Mouse (Mus musculus) kidney, postnatal 0 days (tissue): ENCODE measurements at regions not wholly inside any gene's neighbourhood (a gene's known extent, or its start where the extent isn't known, plus 50 kb on each side); places are given as distances from the start of the nearest gene placed in this dataset.

Experiments
- ATAC-seq: fragments of 200-750 bp; cut with Nextera tagmentation; replicated peaks from 2 replicates; pipeline ENCODE4 v1.8.0; 2017; ENCODE audit warnings: low read depth, moderate number of reproducible peaks, moderate TSS enrichment, moderate library complexity; ENCODE audit not compliant: low FRiP score
- DNase-seq: peaks from one replicate; pipeline ENCODE4 v3.0.0-alpha.2; 2016; ENCODE audit warnings: low spot score
- H3K27ac ChIP-seq: fragments of 300-500 bp; sonication (generic); 2 replicates; pipeline ENCODE4 v1.5.1; 2014; ENCODE audit warnings: mild to moderate bottlenecking
- H3K27me3 ChIP-seq: fragments of 300-500 bp; sonication (generic); 2 replicates; pipeline ENCODE4 v1.6.1; 2014; ENCODE audit warnings: low read length, mixed read lengths; ENCODE audit not compliant: insufficient read depth
- H3K36me3 ChIP-seq: fragments of 300-500 bp; sonication (generic); 2 replicates; pipeline ENCODE4 v1.6.1; 2014; ENCODE audit warnings: low read length, mixed read lengths; ENCODE audit not compliant: insufficient read depth
- H3K4me1 ChIP-seq: fragments of 300-500 bp; sonication (generic); replicated peaks from 2 replicates; pipeline ENCODE4 v1.6.1; 2014; ENCODE audit warnings: antibody characterized with exemption, low read length, mixed read lengths; ENCODE audit not compliant: insufficient read depth
- H3K4me2 ChIP-seq: fragments of 300-500 bp; sonication (generic); 2 replicates; pipeline ENCODE4 v1.6.1; 2014; ENCODE audit warnings: mild to moderate bottlenecking, low read length, moderate library complexity, mixed read lengths
- H3K4me3 ChIP-seq: fragments of 300-500 bp; sonication (generic); replicated peaks from 2 replicates; pipeline ENCODE4 v1.5.1; 2014; ENCODE audit warnings: low read depth, low read length
- H3K9ac ChIP-seq: fragments of 300-500 bp; sonication (generic); 2 replicates; pipeline ENCODE4 v1.6.1; 2014; ENCODE audit warnings: low read depth, low read length
- H3K9me3 ChIP-seq: fragments of 300-500 bp; sonication (generic); replicated peaks from 2 replicates; pipeline ENCODE4 v1.6.1; 2016; ENCODE audit warnings: low read length, inconsistent platforms, mixed read lengths
- CTCF ChIP-seq: IDR thresholded peaks from 2 replicates; pipeline ENCODE4 v1.5.1; 2016; ENCODE audit warnings: antibody characterized with exemption, low read depth, mild to moderate bottlenecking, moderate library complexity
- WGBS: fragments of 180-500 bp; shearing (Covaris S2); extraction: QIAGEN DNeasy Blood & Tissue Kit; methylation state at CpG from one replicate; pipeline ENCODE4 v1.1.7; 2014; 5-methylcytosine and 5-hydroxymethylcytosine counted together

DNA sequence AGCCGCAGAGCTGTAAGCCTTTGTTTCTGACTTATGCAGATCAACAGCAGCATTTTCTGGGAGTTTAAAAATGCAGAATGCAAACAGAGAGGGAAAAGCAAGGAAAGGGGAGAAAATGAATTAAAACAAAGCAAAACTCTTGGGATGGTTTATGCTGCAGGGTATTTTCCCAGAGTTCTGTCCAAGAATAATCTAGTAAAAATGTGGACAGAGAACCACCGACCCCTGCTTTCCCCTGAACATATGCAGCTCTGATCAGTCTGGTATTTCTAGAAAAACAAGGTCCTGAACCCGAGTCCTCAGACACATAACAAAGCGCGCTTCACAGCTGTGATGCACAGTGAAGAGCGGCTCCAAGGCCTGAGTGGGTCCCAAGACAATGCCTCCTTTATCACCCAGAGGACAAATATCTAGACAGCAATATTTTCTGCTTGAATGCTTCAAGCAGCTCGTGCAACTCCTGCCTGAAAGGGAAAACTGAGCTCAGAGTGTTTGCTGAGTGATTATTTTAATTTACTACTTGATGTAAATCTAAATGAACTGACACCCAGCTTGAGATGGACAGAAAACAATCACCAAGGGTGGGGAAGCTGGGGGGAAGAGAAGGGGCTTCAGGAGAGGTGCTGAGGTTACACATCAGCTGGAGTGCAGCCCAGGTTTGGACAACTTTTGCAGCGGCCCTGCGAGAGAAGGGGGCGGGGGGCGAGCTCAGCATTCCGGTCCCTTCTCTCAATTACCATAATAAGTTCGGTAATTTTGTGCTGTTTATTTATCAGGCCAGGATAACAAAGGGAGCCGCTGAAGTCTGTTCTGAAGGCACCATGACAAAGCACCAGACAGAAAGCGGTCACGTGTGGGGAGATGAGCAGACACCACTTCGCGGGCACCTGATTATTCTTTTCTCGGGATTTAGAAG, 853.6 kb downstream of the 5730522E02Rik start:
- H3K27me3 ChIP-seq = no peaks in the 10 kb centered on the region
- TF ChIP-seq CTCF = no peak
- peak overlapping the region; percentile 21 for H3K4me3 ChIP-seq
- no peaks in the 10 kb centered on the region for H3K9me3 ChIP-seq
- H3K4me2 ChIP-seq = peak overlapping the region; percentile 54
- H3K4me1 ChIP-seq = no peaks in the 10 kb centered on the region; the same call in 1 of the 2 replicates
- H3K27ac ChIP-seq = no peak overlapping the region
- peak; percentile 52 for DNase-seq
- WGBS = 10% methylated on average over 19 of the region's 19 CpGs
- no peak; the same call in 1 of the 2 replicates for ATAC-seq
- H3K9ac ChIP-seq = no peak overlapping the region
- H3K36me3 ChIP-seq = no peaks in the 10 kb centered on the region

DNA sequence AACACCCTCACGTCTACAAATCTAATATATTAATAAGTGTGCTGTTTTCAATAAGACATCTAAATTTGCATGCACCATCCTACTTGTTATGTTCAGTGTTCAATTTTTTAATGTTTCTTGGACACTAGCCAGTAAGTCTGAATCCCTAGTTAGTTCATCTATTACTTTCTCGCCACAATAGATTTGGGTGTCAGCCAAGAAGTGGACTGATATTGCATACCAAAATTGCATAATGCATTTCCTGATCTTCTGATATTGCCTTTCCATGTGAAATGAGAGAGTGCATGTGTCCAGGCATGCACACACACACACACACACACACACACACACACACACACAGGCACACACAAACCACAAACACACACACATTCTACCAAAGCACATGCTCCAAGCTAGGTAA, 874.9 kb downstream of the 5730522E02Rik start:
- no peak for DNase-seq
- no peak overlapping the region for H3K4me2 ChIP-seq
- ATAC-seq = no peak

DNA sequence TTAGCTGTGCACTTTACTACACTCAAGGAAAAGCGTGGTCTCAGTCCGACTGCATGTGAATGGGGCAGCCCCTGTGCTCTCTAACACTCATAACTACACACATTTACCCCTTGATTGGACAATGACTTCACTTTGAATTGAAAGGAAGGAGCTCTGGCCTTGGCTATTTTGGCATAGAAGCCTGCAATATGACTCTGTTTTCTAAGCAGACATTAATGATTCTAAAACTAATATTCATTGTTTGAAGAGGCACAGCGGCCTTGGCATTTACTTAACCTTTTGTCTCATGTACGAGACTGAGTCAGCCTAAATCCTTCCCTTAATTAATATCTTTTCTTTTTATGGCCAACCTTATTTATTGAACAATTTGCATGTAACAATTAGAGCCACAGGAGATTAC, 879.9 kb downstream of the 5730522E02Rik start:
- ATAC-seq (no peak), DNase-seq (no peak)
- no peak overlapping the region for H3K27ac ChIP-seq
- no peak overlapping the region for H3K4me3 ChIP-seq
- H3K4me1 ChIP-seq = no peaks in the 10 kb centered on the region
- no peak overlapping the region for H3K4me2 ChIP-seq
- no peak overlapping the region for H3K9ac ChIP-seq
- H3K36me3 ChIP-seq = no peaks in the 10 kb centered on the region
- 71% methylated on average over 4 of the region's 4 CpGs for WGBS
- TF ChIP-seq CTCF = no peak
- no peaks in the 10 kb centered on the region for H3K27me3 ChIP-seq
- no peaks in the 10 kb centered on the region for H3K9me3 ChIP-seq

More for the DNA sequence above, 874.9 kb downstream of the 5730522E02Rik start:
- Histone ChIP-seq H3K9ac (no peak overlapping the region), H3K36me3 (no peaks in the 10 kb centered on the region), H3K27me3 (no peaks in the 10 kb centered on the region), H3K4me1 (no peaks in the 10 kb centered on the region), H3K27ac (no peak overlapping the region), H3K4me3 (no peak overlapping the region), H3K9me3 (no peaks in the 10 kb centered on the region)
- TF ChIP-seq CTCF = no peak
- WGBS = 71% methylated on average over 2 of the region's 2 CpGs

DNA sequence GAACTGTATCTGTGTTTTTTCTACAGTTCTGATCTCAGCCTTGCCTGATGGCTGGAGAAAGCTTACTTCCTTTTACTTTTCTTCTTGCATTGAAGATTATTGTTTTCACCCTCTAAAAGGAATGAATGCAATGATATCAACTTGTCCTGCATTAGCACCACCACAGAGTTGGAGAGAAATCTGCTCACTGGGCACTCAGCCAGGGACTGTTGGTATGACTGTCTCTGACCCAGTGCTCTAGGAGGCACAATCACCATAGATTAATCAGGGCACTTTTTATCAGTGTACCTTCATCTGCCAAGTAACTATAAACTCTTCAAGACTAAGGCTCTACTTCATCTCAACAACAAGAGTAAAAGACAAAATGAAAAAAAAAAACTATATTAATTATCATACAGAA, 888.1 kb downstream of the 5730522E02Rik start:
- Histone ChIP-seq H3K4me3 (no peak overlapping the region), H3K4me1 (no peaks in the 10 kb centered on the region), H3K27ac (no peak overlapping the region), H3K4me2 (no peak overlapping the region), H3K9ac (no peak overlapping the region), H3K36me3 (no peaks in the 10 kb centered on the region), H3K27me3 (no peaks in the 10 kb centered on the region), H3K9me3 (no peaks in the 10 kb centered on the region)
- no peak for DNase-seq
- no peak for ATAC-seq
- no peak for TF ChIP-seq CTCF

DNA sequence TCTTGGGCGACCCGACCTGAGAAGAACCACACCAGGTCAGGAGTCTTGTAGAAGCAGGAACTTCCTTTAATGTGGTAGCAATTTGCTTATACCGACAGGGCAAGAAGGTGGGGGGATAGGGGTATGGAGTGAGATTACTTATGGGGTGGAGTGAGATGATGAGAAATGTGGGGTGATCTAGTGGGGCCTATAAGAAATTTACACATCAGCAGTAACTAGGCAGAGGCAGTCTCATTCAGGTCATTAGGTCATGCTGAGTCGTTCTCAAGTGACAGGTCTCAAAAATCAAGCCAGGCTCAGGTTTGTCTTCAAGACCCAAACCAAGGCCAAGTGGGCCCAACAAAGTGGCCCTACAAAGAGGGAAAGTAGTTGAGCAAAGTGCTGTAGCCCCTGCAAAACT, 889.1 kb downstream of the 5730522E02Rik start:
- ATAC-seq (no peak), DNase-seq (no peak)
- Histone ChIP-seq H3K27me3 (no peaks in the 10 kb centered on the region), H3K4me1 (no peaks in the 10 kb centered on the region), H3K36me3 (no peaks in the 10 kb centered on the region), H3K9me3 (no peaks in the 10 kb centered on the region), H3K4me3 (no peak overlapping the region), H3K9ac (no peak overlapping the region), H3K4me2 (no peak overlapping the region), H3K27ac (no peak overlapping the region)
- 88% methylated on average over 4 of the region's 4 CpGs for WGBS
- TF ChIP-seq CTCF = no peak

DNA sequence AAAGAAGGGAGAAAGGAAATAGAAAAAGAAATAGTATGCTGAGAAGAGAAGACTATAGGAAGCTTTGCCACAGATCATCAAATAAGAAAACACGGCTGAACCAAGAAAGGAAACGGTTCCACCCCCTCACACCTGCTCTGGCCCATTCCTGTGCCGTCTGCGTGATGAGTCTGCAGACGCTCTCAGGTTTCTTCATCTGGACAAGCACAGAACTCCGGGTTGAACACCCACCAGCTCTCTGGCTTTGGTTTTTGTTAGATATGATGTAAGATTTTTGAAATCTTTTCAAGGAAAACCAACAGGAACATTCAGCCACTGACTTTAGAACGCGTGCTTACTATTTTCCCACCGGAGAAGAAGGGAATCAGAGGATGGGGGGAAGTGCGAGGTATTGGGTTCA, 895.9 kb downstream of the 5730522E02Rik start:
- H3K27ac ChIP-seq = no peak overlapping the region
- no peak overlapping the region for H3K4me3 ChIP-seq
- no peaks in the 10 kb centered on the region for H3K27me3 ChIP-seq
- no peak for ATAC-seq
- H3K9ac ChIP-seq = no peak overlapping the region
- no peak for TF ChIP-seq CTCF
- H3K4me2 ChIP-seq = no peak overlapping the region
- DNase-seq = peak; percentile 4
- no peaks in the 10 kb centered on the region for H3K4me1 ChIP-seq
- no peaks in the 10 kb centered on the region for H3K36me3 ChIP-seq
- no peaks in the 10 kb centered on the region for H3K9me3 ChIP-seq
- WGBS = 47% methylated on average over 10 of the region's 10 CpGs
